Mouse (Mus musculus) liver, embryonic 14.5 days (tissue): ENCODE measurements around the gene Rgs9.
"Not testable (repeated sequence)": the region's sequence is repeated elsewhere in the genome, so short reads cannot be mapped to it uniquely, and the experiment has no call there.

ENCODE experiments used
- CTCF ChIP-seq: IDR thresholded peaks from 2 replicates; pipeline ENCODE4 v1.5.1; 2016; ENCODE audit warnings: antibody characterized with exemption, low read depth, control low read depth
- EP300 ChIP-seq: IDR thresholded peaks from 2 replicates; pipeline ENCODE4 v1.6.1; 2016; ENCODE audit warnings: antibody characterized with exemption, low read depth

DNA sequence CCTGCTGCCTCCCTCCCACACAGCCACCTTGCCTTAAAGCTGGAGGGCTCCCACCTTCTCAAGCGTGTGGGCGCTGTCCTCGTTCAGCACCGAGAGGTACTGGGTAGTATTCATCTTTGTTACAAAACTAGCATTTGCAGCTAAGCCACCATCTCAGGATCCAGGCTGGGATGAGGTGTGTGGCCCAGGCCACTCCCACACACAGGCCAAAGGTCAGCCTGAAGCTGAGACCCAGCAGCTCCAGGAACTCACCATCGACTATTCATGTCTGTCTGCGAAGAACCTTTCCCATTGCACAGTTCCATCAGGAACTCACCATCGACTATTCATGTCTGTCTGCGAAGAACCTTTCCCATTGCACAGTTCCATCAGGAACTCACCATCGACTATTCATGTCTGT, 8.6 kb downstream of the Rgs9 start:
- not testable (repeated sequence) for TF ChIP-seq CTCF, EP300
